Mouse (Mus musculus) forebrain, postnatal 0 days (tissue): Measurements from ENCODE around the gene Hoxc10. TPM values are rescaled to one million over a fixed set of nuclear protein-coding genes. Genes with fewer than 3 reads are reported as not detected.

Source experiments
- ATAC-seq: fragments of 200-750 bp; cut with Nextera tagmentation; 2 replicates; pipeline ENCODE4 v1.8.0; 2017; ENCODE audit warnings: mild to moderate bottlenecking, moderate library complexity
- DNase-seq: peaks from one replicate; pipeline ENCODE4 v3.0.0-alpha.2; 2015
- H3K27ac ChIP-seq: fragments of 300-500 bp; sonication (generic); 2 replicates; pipeline ENCODE4 v1.5.1; 2014; ENCODE audit warnings: low read depth, mild to moderate bottlenecking, antibody characterized with exemption, low read length, moderate library complexity, mixed read lengths
- H3K27me3 ChIP-seq: fragments of 300-500 bp; sonication (generic); 2 replicates; pipeline ENCODE4 v1.6.1; 2014; ENCODE audit warnings: mild to moderate bottlenecking, low read length, mixed read lengths; ENCODE audit not compliant: insufficient read depth
- H3K36me3 ChIP-seq: fragments of 300-500 bp; sonication (generic); 2 replicates; pipeline ENCODE4 v1.6.1; 2014; ENCODE audit warnings: mild to moderate bottlenecking, moderate library complexity; ENCODE audit not compliant: insufficient read depth
- H3K4me1 ChIP-seq: fragments of 300-500 bp; sonication (generic); 2 replicates; pipeline ENCODE4 v1.6.1; 2014; ENCODE audit warnings: antibody characterized with exemption; ENCODE audit not compliant: insufficient read depth
- H3K4me2 ChIP-seq: fragments of 300-500 bp; sonication (generic); 2 replicates; pipeline ENCODE4 v1.6.1; 2014; ENCODE audit warnings: low read depth, mild to moderate bottlenecking, moderate library complexity
- H3K4me3 ChIP-seq: fragments of 300-500 bp; sonication (generic); 2 replicates; pipeline ENCODE4 v1.5.1; 2014; ENCODE audit warnings: low read depth, low read length, mixed read lengths
- H3K9ac ChIP-seq: fragments of 300-500 bp; sonication (generic); 2 replicates; pipeline ENCODE4 v1.6.1; 2014; ENCODE audit warnings: mild to moderate bottlenecking
- H3K9me3 ChIP-seq: fragments of 300-500 bp; sonication (generic); 2 replicates; pipeline ENCODE4 v1.6.1; 2016; ENCODE audit warnings: low read length
- CTCF ChIP-seq: sonication (generic); IDR thresholded peaks from 2 replicates; pipeline ENCODE4 v1.5.1; 2016; ENCODE audit warnings: antibody characterized with exemption, control low read depth, low read depth
- WGBS: fragments of 180-500 bp; shearing (Covaris S2); extraction: QIAGEN DNeasy Blood & Tissue Kit; methylation state at CpG from one replicate; pipeline ENCODE4 v1.1.7; 2014; 5-methylcytosine and 5-hydroxymethylcytosine counted together
- polyA plus RNA-seq: library from polyadenylated mRNA; unstranded; fragments of >200 nt; fragmentation: Nextera tagmentation; extraction: Ambion mirVana; gene quantifications from 2 replicates; pipeline ENCODE4 v1.2.1, GENCODE M21; 2015
- total RNA-seq: library from RNA; depleted of rRNA; stranded (reverse); fragments of >200 nt; gene quantifications from 2 replicates; pipeline ENCODE4 v1.2.3, GENCODE M21; 2014

Gene Hoxc10
- total and polyA plus RNA-seq, 2 experiments from 2014 or later, result not detected

DNA sequence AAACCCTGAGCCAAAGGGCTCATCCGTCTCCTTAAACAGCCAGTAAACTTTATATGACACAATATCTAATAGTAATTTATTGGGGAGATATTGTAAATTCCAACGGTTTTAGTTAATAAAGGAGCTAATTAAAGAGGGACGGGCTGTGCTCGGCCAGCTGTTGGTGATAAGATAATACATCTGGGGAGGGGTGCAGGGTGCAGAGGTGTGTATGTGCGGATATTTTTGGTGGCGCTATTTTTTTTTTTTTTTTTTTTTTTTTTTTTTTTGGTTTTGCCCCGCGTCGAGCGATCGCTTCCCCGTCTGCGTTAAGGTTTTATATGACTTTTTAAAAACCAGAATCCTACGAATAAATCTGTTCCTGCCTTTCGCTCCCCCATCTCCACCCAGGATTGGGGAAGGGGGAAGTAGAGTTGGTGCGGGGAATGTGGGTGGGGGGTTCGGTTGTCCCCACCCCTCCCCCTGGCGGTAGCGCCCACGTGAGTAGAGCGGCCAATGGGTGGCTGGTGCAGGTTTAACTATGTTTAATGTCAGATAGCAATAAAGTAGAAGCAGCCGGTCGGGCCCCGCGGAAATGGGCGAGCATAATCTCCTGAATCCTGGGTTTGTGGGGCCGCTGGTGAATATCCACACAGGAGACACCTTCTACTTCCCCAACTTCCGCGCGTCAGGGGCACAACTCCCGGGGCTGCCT lies 30.2 kb upstream of the Hoxc10 start, which contains the start of gene Hoxc12:
TSS of gene Hoxc12 (plus strand) at position 479 of the 694 bp plus-strand sequence.
- no peak for ATAC-seq
- H3K36me3 ChIP-seq, result no peaks in the 10 kb centered on the region
- DNase-seq, result no peak

GRCm38 (mm10) chr15:102937036-102937666 lies 29.4 kb upstream of the Hoxc10 start:
- H3K27ac ChIP-seq, result no peak overlapping the region
- 4% methylated on average over 50 of the region's 50 CpGs for WGBS
- no peak overlapping the region for H3K9ac ChIP-seq
- DNase-seq (no peak), ATAC-seq (no peak)
- no peak for TF ChIP-seq CTCF
- no peaks in the 10 kb centered on the region for H3K9me3 ChIP-seq
- H3K4me2 ChIP-seq, result no peak overlapping the region
- peaks cover 98% of the 10 kb centered on the region for H3K27me3 ChIP-seq
- H3K4me1 ChIP-seq, result no peaks in the 10 kb centered on the region
- no peak overlapping the region for H3K4me3 ChIP-seq
- H3K36me3 ChIP-seq, result no peaks in the 10 kb centered on the region

More for the DNA sequence above, 30.2 kb upstream of the Hoxc10 start, which contains the start of gene Hoxc12:
- Histone ChIP-seq H3K4me1 (no peaks in the 10 kb centered on the region), H3K27me3 (peaks cover 98% of the 10 kb centered on the region), H3K4me2 (no peak within 1 kb of the TSS), H3K9me3 (no peaks in the 10 kb centered on the region), H3K27ac (no peak within 1 kb of the TSS), H3K4me3 (no peak within 1 kb of the TSS), H3K9ac (no peak within 1 kb of the TSS)
- WGBS, result 3% methylated on average over 31 of the region's 31 CpGs
- no peak for TF ChIP-seq CTCF

DNA sequence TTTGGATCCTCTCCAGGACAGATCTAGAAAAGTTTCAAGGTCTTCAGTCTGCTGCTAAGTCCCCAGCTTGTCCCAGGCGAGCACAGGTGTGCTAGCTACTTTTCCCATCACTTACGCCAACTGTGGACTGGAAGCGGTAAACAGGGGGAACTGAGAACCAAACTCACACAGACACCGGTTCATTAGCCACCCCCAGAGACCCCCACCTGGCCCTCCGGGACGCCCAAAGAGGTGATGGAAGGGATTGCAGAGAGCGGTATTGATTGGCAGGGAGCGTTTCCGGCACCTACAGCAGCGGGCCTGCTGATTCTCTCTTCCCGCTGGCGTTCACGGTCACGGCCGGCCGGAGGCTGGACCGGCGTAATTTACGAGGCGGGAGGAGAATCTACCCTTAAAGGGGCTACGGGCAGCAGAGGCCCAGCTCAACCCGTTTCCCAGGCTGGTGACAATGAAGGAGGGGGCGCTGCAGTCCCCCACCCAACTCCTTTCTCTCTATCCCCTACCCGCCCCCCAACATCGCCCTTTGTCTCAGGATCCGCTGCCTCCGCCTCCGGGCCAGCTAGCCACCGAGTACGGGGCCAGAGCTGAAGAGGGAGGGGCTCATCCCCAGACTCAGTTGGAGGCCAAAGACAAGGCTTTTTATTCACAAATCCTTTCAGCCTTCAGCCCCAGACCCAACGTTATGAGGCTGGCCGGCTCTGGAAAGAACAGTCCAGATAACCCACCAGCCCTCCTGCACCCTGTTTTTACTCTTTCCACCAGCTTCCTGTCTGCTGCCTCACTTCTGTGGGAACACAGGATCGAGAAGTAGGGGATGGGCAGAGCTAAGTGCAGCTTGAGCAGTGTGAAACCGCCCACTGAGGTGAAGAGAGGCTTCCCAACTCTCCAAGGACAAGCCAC lies 27.1 kb upstream of the Hoxc10 start:
- no peaks in the 10 kb centered on the region for H3K36me3 ChIP-seq
- peaks cover 98% of the 10 kb centered on the region for H3K27me3 ChIP-seq
- H3K9me3 ChIP-seq, result no peaks in the 10 kb centered on the region
- DNase-seq, result no peak
- H3K9ac ChIP-seq, result no peak overlapping the region
- 2% methylated on average over 34 of the region's 34 CpGs for WGBS
- H3K27ac ChIP-seq, result no peak overlapping the region
- no peak overlapping the region for H3K4me2 ChIP-seq
- ATAC-seq, result no peak
- H3K4me1 ChIP-seq, result no peaks in the 10 kb centered on the region
- no peak overlapping the region for H3K4me3 ChIP-seq
- no peak for TF ChIP-seq CTCF

DNA sequence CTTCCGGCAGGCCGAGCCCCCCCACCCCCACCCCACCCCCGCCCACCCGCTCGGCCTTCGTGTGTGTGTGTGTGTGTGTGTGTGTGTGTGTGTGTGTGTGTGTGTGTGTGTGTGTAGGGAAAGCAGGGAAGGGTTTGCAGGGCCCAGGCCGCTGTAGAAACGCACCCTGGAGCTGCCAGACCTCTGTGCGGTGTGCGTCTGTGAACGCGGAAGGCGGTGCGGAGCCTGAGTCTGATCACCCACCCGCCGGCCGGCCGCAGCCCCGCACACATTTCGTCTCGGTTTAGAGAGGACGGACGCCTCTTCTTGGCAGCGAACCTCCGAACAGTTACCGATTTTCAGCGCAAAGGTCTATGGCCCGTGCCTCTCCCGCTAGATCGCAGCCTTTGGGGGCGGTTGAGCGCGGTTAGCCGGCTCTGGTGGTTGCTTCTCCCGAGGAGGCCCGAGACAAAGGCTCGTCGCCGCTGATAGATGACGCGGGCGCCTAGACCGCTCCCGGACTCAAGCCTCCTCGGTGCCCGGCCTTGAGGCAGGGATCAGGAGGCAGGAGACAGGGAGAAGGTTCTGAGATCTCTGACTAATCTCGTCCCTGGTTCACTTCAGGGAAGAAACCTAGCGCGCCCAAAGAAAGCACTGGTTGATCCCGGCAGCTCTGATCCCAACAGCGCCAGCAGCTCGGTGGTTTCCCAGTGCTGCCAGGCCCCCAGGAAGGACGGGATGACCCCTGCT lies 23.7 kb upstream of the Hoxc10 start:
- Histone ChIP-seq H3K4me3 (peak overlapping the region; percentile 22), H3K9me3 (no peaks in the 10 kb centered on the region), H3K4me1 (no peaks in the 10 kb centered on the region), H3K27ac (no peak overlapping the region), H3K36me3 (no peaks in the 10 kb centered on the region), H3K27me3 (peaks cover 98% of the 10 kb centered on the region), H3K9ac (no peak overlapping the region), H3K4me2 (peak overlapping the region; percentile 35)
- TF ChIP-seq CTCF, result no peak; the same call in 1 of the 2 replicates
- 2% methylated on average over 49 of the region's 53 CpGs for WGBS
- ATAC-seq (no peak; the same call in 1 of the 2 replicates), DNase-seq (no peak)

- H3K36me3 ChIP-seq, result no peaks in the 10 kb centered on the region
- TF ChIP-seq CTCF, result no peak
- H3K9ac ChIP-seq, result no peak overlapping the region
- no peaks in the 10 kb centered on the region for H3K4me1 ChIP-seq
- no peak overlapping the region for H3K4me2 ChIP-seq
- 0 out of 2 replicates have a peak overlapping the region, but pooled peaks have one; percentile 22 for H3K4me3 ChIP-seq
- H3K27me3 ChIP-seq, result peaks cover 98% of the 10 kb centered on the region
- DNase-seq, result no peak
- no peak overlapping the region for H3K27ac ChIP-seq
- WGBS, result 7% methylated on average over 5 of the region's 5 CpGs
- no peaks in the 10 kb centered on the region for H3K9me3 ChIP-seq
- no peak for ATAC-seq
Observed at GRCm38 (mm10) chr15:102943468-102943813, 23.2 kb upstream of the Hoxc10 start.
